Mouse (Mus musculus) CD4-positive naive resting alpha-beta T cell, adult 76 days (primary cell): ENCODE measurements around the gene Fus. TPM values are rescaled to one million over a fixed set of nuclear protein-coding genes. Genes with fewer than 3 reads are reported as not detected.

Source experiments
- total RNA-seq: library from RNA; stranded (reverse); gene quantifications from one replicate; pipeline ENCODE4 v1.2.4, GENCODE M21; 2023

Fus gene
- 1,107 TPM for total RNA-seq

GRCm38 (mm10) chr7:127967004-127967921, at the start of gene Fus:
TSS of gene Fus (plus strand) at chr7:127967457.

GRCm38 (mm10) chr7:127929923-127930322, 37.3 kb upstream of the Fus start, which contains the start of gene Prss8:
TSS of gene Prss8 (minus strand) at chr7:127930104.

GRCm38 (mm10) chr7:127946470-127947023, 20.7 kb upstream of the Fus start, which contains the start of gene Prss36:
TSS of gene Prss36 (minus strand) at chr7:127946725.

GRCm38 (mm10) chr7:127993341-127993977, 26.2 kb downstream of the Fus start, which contains the start of gene Pycard:
TSS of gene Pycard (minus strand) at chr7:127993867.

GRCm38 (mm10) chr7:128003688-128004087, 36.4 kb downstream of the Fus start, which contains the start of gene Trim72:
TSS of gene Trim72 (plus strand) at chr7:128003949.

Other genes starting within 250 kb of the Fus start
- gene Ctf2, start 235.3 kb upstream of the Fus start, total RNA-seq: not detected
- 5.2 TPM for gene Fbxl19, start 222.9 kb upstream of the Fus start, total RNA-seq
- 6.8 TPM for gene Orai3, start 197.6 kb upstream of the Fus start, total RNA-seq
- gene Setd1a, start 190.8 kb upstream of the Fus start, total RNA-seq: 85.9 TPM
- gene Gm49388, start 181.8 kb upstream of the Fus start, total RNA-seq: 0.79 TPM
- gene Hsd3b7, start 166.9 kb upstream of the Fus start, total RNA-seq: 4.5 TPM
- gene Stx4a, start 143.2 kb upstream of the Fus start, total RNA-seq: 106 TPM
- not detected for gene Stx1b, start 142.9 kb upstream of the Fus start, total RNA-seq
- gene Zfp646, start 91.2 kb upstream of the Fus start, total RNA-seq: 85.5 TPM
- gene Zfp668, start 90.6 kb upstream of the Fus start, total RNA-seq: 23.0 TPM
- 0.35 TPM for gene Prss53, start 76.5 kb upstream of the Fus start, total RNA-seq
- not detected for gene Gm21974, start 72.0 kb upstream of the Fus start, total RNA-seq
- gene Vkorc1, start 71.8 kb upstream of the Fus start, total RNA-seq: 13.3 TPM
- 21.5 TPM for gene Bckdk, start 63.4 kb upstream of the Fus start, total RNA-seq
- 40.6 TPM for gene Kat8, start 54.9 kb upstream of the Fus start, total RNA-seq
- gene Prss8, start 37.4 kb upstream of the Fus start, total RNA-seq: not detected
- 1.7 TPM for gene Prss36, start 20.7 kb upstream of the Fus start, total RNA-seq
- gene Pycard, start 26.4 kb downstream of the Fus start, total RNA-seq: 47.8 TPM
- gene Trim72, start 36.5 kb downstream of the Fus start, total RNA-seq: 0.35 TPM
- 5.3 TPM for gene Itgam, start 95.2 kb downstream of the Fus start, total RNA-seq
- not detected for gene Gm49368, start 95.2 kb downstream of the Fus start, total RNA-seq
- 3.9 TPM for gene Itgax, start 162.1 kb downstream of the Fus start, total RNA-seq
- gene Itgad, start 186.9 kb downstream of the Fus start, total RNA-seq: 5.0 TPM
- not detected for gene Cox6a2, start 238.9 kb downstream of the Fus start, total RNA-seq